Mouse (Mus musculus): Measurements from ENCODE around the gene Ckmt2. TPM values are rescaled to one million over a fixed set of nuclear protein-coding genes. Genes with fewer than 3 reads are reported as not detected.

Gene Ckmt2
- polyA plus RNA-seq (2015; fragmentation: Nextera tagmentation; extraction: Ambion mirVana), result 3.9 and 4.4 TPM in 2 replicates

GRCm38 (mm10) chr13:91876741-91877349 is at the start of gene Ckmt2:
Gene Ckmt2 (minus strand): TSS chr13:91876885.
- Histone ChIP-seq H3K4me1 (replicated peaks; ENCODE audit: control insufficient read depth, insufficient read depth, low read length) (peaks cover 9% of the 10 kb centered on the region), H3K4me3 (ENCODE audit: low read depth, low read length) (no peak within 1 kb of the TSS), H3K4me2 (replicated peaks; ENCODE audit: low read depth) (no peak within 1 kb of the TSS), H3K27ac (ENCODE audit: low read depth, low read length) (peak within 1 kb of the TSS; percentile 80), H3K9me3 (ENCODE audit: control insufficient read depth) (no peaks in the 10 kb centered on the region), H3K9ac (ENCODE audit: low read depth, low read length) (no peak within 1 kb of the TSS), H3K27me3 (replicated peaks; ENCODE audit: control insufficient read depth, insufficient read depth, low read length) (no peaks in the 10 kb centered on the region), H3K36me3 (ENCODE audit: control insufficient read depth, insufficient read depth) (no peaks in the 10 kb centered on the region)
- WGBS, result 37% methylated on average over 5 of the region's 5 CpGs
- TF ChIP-seq CTCF (IDR thresholded peaks at IDR 0.05; ENCODE audit: low read depth), result no peak
- peak; percentile 99 for ATAC-seq

- no peak overlapping the region for H3K4me3 ChIP-seq (ENCODE audit: low read depth, low read length)
- no peak overlapping the region for H3K27ac ChIP-seq (ENCODE audit: low read depth, low read length)
- no peaks in the 10 kb centered on the region for H3K9me3 ChIP-seq (ENCODE audit: control insufficient read depth)
- no peaks in the 10 kb centered on the region for H3K4me1 ChIP-seq (replicated peaks; ENCODE audit: control insufficient read depth, insufficient read depth, low read length)
- ATAC-seq, result no peak
- WGBS, result 66% methylated on average over 3 of the region's 3 CpGs
- no peak overlapping the region for H3K9ac ChIP-seq (ENCODE audit: low read depth, low read length)
- no peaks in the 10 kb centered on the region for H3K27me3 ChIP-seq (replicated peaks; ENCODE audit: control insufficient read depth, insufficient read depth, low read length)
- no peaks in the 10 kb centered on the region for H3K36me3 ChIP-seq (ENCODE audit: control insufficient read depth, insufficient read depth)
- TF ChIP-seq CTCF (IDR thresholded peaks at IDR 0.05; ENCODE audit: low read depth), result no peak
- no peak overlapping the region for H3K4me2 ChIP-seq (replicated peaks; ENCODE audit: low read depth)
Measured at GRCm38 (mm10) chr13:91921010-91921409, 44.3 kb upstream of the Ckmt2 start.

- H3K4me2 ChIP-seq (replicated peaks; ENCODE audit: low read depth), result no peak overlapping the region
- no peak for TF ChIP-seq CTCF (IDR thresholded peaks at IDR 0.05; ENCODE audit: low read depth)
- H3K9ac ChIP-seq (ENCODE audit: low read depth, low read length), result no peak overlapping the region
- no peaks in the 10 kb centered on the region for H3K27me3 ChIP-seq (replicated peaks; ENCODE audit: control insufficient read depth, insufficient read depth, low read length)
- no peak overlapping the region for H3K27ac ChIP-seq (ENCODE audit: low read depth, low read length)
- H3K9me3 ChIP-seq (ENCODE audit: control insufficient read depth), result no peaks in the 10 kb centered on the region
- 91% methylated on average over 5 of the region's 5 CpGs for WGBS
- no peaks in the 10 kb centered on the region for H3K36me3 ChIP-seq (ENCODE audit: control insufficient read depth, insufficient read depth)
- H3K4me1 ChIP-seq (replicated peaks; ENCODE audit: control insufficient read depth, insufficient read depth, low read length), result no peaks in the 10 kb centered on the region
- no peak for ATAC-seq
- H3K4me3 ChIP-seq (ENCODE audit: low read depth, low read length), result no peak overlapping the region
Measured at GRCm38 (mm10) chr13:91918764-91919163, 42.1 kb upstream of the Ckmt2 start.

GRCm38 (mm10) chr13:91917835-91918234 is 41.1 kb upstream of the Ckmt2 start:
- WGBS, result 85% methylated on average over 2 of the region's 2 CpGs
- TF ChIP-seq CTCF (IDR thresholded peaks at IDR 0.05; ENCODE audit: low read depth), result peak; percentile 27; the same call in 1 of the 2 replicates
- no peak for ATAC-seq

GRCm38 (mm10) chr13:91916308-91916707 is 39.6 kb upstream of the Ckmt2 start:
- Histone ChIP-seq H3K27ac (ENCODE audit: low read depth, low read length) (no peak overlapping the region), H3K4me1 (replicated peaks; ENCODE audit: control insufficient read depth, insufficient read depth, low read length) (no peaks in the 10 kb centered on the region; the same call in 1 of the 2 replicates), H3K27me3 (replicated peaks; ENCODE audit: control insufficient read depth, insufficient read depth, low read length) (no peaks in the 10 kb centered on the region), H3K9me3 (ENCODE audit: control insufficient read depth) (no peaks in the 10 kb centered on the region), H3K9ac (ENCODE audit: low read depth, low read length) (no peak overlapping the region), H3K4me3 (ENCODE audit: low read depth, low read length) (no peak overlapping the region), H3K36me3 (ENCODE audit: control insufficient read depth, insufficient read depth) (no peaks in the 10 kb centered on the region), H3K4me2 (replicated peaks; ENCODE audit: low read depth) (no peak overlapping the region)
- no peak for ATAC-seq
- no peak for TF ChIP-seq CTCF (IDR thresholded peaks at IDR 0.05; ENCODE audit: low read depth)
- WGBS, result 86% methylated on average over 5 of the region's 5 CpGs

More at GRCm38 (mm10) chr13:91917835-91918234, 41.1 kb upstream of the Ckmt2 start:
- Histone ChIP-seq H3K9me3 (ENCODE audit: control insufficient read depth) (no peaks in the 10 kb centered on the region), H3K27ac (ENCODE audit: low read depth, low read length) (no peak overlapping the region), H3K36me3 (ENCODE audit: control insufficient read depth, insufficient read depth) (no peaks in the 10 kb centered on the region), H3K4me1 (replicated peaks; ENCODE audit: control insufficient read depth, insufficient read depth, low read length) (no peaks in the 10 kb centered on the region), H3K4me2 (replicated peaks; ENCODE audit: low read depth) (no peak overlapping the region), H3K4me3 (ENCODE audit: low read depth, low read length) (no peak overlapping the region), H3K27me3 (replicated peaks; ENCODE audit: control insufficient read depth, insufficient read depth, low read length) (no peaks in the 10 kb centered on the region), H3K9ac (ENCODE audit: low read depth, low read length) (no peak overlapping the region)

GRCm38 (mm10) chr13:91915582-91916239 is 39.0 kb upstream of the Ckmt2 start:
- WGBS, result 80% methylated on average over 6 of the region's 6 CpGs
- Histone ChIP-seq H3K4me2 (replicated peaks; ENCODE audit: low read depth) (no peak overlapping the region), H3K9me3 (ENCODE audit: control insufficient read depth) (no peaks in the 10 kb centered on the region), H3K27me3 (replicated peaks; ENCODE audit: control insufficient read depth, insufficient read depth, low read length) (no peaks in the 10 kb centered on the region), H3K9ac (ENCODE audit: low read depth, low read length) (no peak overlapping the region), H3K4me1 (replicated peaks; ENCODE audit: control insufficient read depth, insufficient read depth, low read length) (no peaks in the 10 kb centered on the region; the same call in 1 of the 2 replicates), H3K36me3 (ENCODE audit: control insufficient read depth, insufficient read depth) (no peaks in the 10 kb centered on the region), H3K27ac (ENCODE audit: low read depth, low read length) (no peak overlapping the region), H3K4me3 (ENCODE audit: low read depth, low read length) (no peak overlapping the region)
- TF ChIP-seq CTCF (IDR thresholded peaks at IDR 0.05; ENCODE audit: low read depth), result peak; percentile 54
- ATAC-seq, result no peak

Data from intestine, postnatal 0 days (tissue).